Mouse (Mus musculus) forebrain, embryonic 15.5 days (tissue): Measurements from ENCODE around the gene Rftn2. TPM values are rescaled to one million over a fixed set of nuclear protein-coding genes. Genes with fewer than 3 reads are reported as not detected.

Experiments used
- ATAC-seq: fragments of 200-750 bp; cut with Nextera tagmentation; replicated peaks from 2 replicates; pipeline ENCODE4 v1.8.0; 2017; ENCODE audit warnings: mild to moderate bottlenecking, moderate TSS enrichment, moderate library complexity
- H3K27ac ChIP-seq: fragments of 300-500 bp; sonication (generic); replicated peaks from 2 replicates; pipeline ENCODE4 v1.5.1; 2015; ENCODE audit warnings: mild to moderate bottlenecking, inconsistent platforms
- H3K27me3 ChIP-seq: fragments of 300-500 bp; sonication (generic); 2 replicates; pipeline ENCODE4 v1.6.1; 2015; ENCODE audit warnings: inconsistent platforms
- H3K36me3 ChIP-seq: fragments of 300-500 bp; sonication (generic); 2 replicates; pipeline ENCODE4 v1.6.1; 2015; ENCODE audit warnings: mild to moderate bottlenecking, inconsistent platforms
- H3K4me1 ChIP-seq: fragments of 300-500 bp; sonication (generic); 2 replicates; pipeline ENCODE4 v1.6.1; 2015; ENCODE audit warnings: inconsistent platforms
- H3K4me2 ChIP-seq: fragments of 300-500 bp; sonication (generic); replicated peaks from 2 replicates; pipeline ENCODE4 v1.6.1; 2015; ENCODE audit warnings: mild to moderate bottlenecking, inconsistent platforms
- H3K4me3 ChIP-seq: fragments of 300-500 bp; sonication (generic); 2 replicates; pipeline ENCODE4 v1.5.1; 2015; ENCODE audit warnings: mild to moderate bottlenecking, inconsistent platforms
- H3K9ac ChIP-seq: fragments of 300-500 bp; sonication (generic); replicated peaks from 2 replicates; pipeline ENCODE4 v1.6.1; 2015; ENCODE audit warnings: mild to moderate bottlenecking, inconsistent platforms
- H3K9me3 ChIP-seq: fragments of 300-500 bp; sonication (generic); 2 replicates; pipeline ENCODE4 v1.6.1; 2016; ENCODE audit warnings: inconsistent platforms
- WGBS: fragments of 180-500 bp; shearing (Covaris S2); methylation state at CpG from one replicate; pipeline ENCODE4 v1.1.7; 2015; ENCODE audit warnings: mixed read lengths; 5-methylcytosine and 5-hydroxymethylcytosine counted together
- polyA plus RNA-seq: library from polyadenylated mRNA; unstranded; fragments of >200 nt; fragmentation: Nextera tagmentation; extraction: Ambion mirVana; gene quantifications from 2 replicates; pipeline ENCODE4 v1.2.1, GENCODE M21; 2015

The Rftn2 gene
- polyA plus RNA-seq, 1 experiment from 2014 or later: 13.4 TPM

DNA sequence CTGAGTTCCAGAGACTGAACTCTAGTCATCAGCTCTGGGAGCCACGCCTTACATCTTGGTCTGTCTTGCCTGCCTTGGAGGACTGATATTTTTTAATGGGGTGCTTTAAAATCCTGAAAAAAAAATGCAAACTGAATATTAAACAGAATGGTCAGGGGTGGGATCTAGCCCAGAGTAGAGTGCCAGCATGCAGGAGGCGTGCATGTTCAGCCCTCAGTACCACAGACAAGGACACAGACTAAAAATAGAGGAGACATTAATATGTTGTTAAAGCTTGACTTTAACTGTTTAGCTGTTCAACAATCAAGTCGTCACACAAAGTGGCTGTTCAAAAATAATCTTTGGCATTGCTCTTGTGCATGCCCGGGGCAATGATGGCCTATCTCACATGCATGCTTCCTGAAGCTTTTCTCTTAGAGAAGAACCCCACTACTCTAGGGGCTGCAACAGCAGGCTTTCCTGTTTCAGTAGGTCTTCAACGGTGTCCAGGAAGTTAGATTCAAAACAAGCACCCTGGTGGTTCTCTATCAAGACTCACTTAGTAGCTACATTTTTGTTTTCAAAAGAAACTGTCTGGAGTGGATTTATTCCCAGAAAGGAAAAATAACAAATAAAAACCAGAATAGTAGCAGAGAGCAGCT is 18.0 kb downstream of the Rftn2 start:
- no peak overlapping the region for H3K9ac ChIP-seq
- no peak for ATAC-seq
- no peaks in the 10 kb centered on the region for H3K4me1 ChIP-seq
- no peak overlapping the region for H3K4me2 ChIP-seq
- H3K27me3 ChIP-seq: no peaks in the 10 kb centered on the region
- no peak overlapping the region for H3K4me3 ChIP-seq
- no peaks in the 10 kb centered on the region for H3K9me3 ChIP-seq
- no peaks in the 10 kb centered on the region for H3K36me3 ChIP-seq
- WGBS: 83% methylated on average over 5 of the region's 5 CpGs
- H3K27ac ChIP-seq: no peak overlapping the region

DNA sequence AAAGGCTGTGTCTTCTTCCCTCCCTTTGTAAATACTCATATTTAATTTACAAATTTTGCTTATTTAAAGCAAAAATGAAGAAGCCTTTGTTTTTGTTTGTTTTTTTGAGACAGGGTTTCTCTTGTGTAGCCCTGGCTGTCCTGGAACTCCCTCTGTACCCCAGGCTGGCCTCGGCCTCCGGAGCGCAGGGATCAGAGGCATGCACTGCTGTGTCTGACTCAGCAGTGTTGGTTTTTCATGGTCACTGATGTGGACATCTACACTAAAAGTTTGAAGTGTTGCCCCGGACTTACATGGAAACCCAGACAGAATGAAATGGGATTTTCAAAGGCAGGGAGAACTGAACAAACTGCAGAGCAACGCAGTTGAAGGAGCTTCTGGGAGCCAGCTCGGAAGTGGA is 19.0 kb downstream of the Rftn2 start:
- 92% methylated on average over 6 of the region's 6 CpGs for WGBS
- no peaks in the 10 kb centered on the region for H3K36me3 ChIP-seq

DNA sequence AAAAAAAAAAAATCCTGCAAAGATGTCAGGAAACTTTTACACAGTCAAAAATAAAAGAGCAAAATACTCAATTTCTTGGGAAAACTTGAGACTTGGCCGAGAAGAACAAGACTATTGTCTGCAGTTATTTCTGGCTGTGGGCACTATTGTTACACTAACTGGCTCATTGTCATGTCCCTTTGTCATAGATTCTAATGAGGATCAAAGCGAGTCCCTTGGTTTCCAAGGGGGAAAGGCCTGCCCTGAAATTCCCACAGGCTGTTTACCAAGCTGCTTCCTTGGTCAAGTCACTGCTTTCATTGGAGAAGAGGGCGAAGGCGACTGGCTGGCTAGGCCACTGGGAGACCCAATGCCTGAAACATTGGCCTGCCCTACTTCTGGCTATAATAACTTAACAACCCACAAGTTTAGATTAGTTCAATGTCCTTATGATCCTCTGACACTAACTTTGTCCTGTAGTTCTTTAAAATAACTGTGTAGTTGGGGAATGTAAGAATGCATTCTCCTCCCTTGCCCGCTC is 20.7 kb downstream of the Rftn2 start:
- H3K9ac ChIP-seq: no peak overlapping the region
- WGBS: 38% methylated on average over 5 of the region's 5 CpGs
- H3K4me2 ChIP-seq: no peak overlapping the region
- H3K36me3 ChIP-seq: no peaks in the 10 kb centered on the region
- H3K27ac ChIP-seq: no peak overlapping the region
- no peaks in the 10 kb centered on the region for H3K9me3 ChIP-seq
- ATAC-seq: no peak
- no peaks in the 10 kb centered on the region for H3K27me3 ChIP-seq
- no peak overlapping the region for H3K4me3 ChIP-seq
- peaks cover 11% of the 10 kb centered on the region for H3K4me1 ChIP-seq

More for the DNA sequence above, 19.0 kb downstream of the Rftn2 start:
- ATAC-seq: no peak
- Histone ChIP-seq H3K4me3 (no peak overlapping the region), H3K9me3 (no peaks in the 10 kb centered on the region), H3K4me1 (peaks cover under 1% of the 10 kb centered on the region; the same call in 1 of the 2 replicates), H3K27me3 (no peaks in the 10 kb centered on the region), H3K4me2 (no peak overlapping the region), H3K27ac (no peak overlapping the region), H3K9ac (no peak overlapping the region)

DNA sequence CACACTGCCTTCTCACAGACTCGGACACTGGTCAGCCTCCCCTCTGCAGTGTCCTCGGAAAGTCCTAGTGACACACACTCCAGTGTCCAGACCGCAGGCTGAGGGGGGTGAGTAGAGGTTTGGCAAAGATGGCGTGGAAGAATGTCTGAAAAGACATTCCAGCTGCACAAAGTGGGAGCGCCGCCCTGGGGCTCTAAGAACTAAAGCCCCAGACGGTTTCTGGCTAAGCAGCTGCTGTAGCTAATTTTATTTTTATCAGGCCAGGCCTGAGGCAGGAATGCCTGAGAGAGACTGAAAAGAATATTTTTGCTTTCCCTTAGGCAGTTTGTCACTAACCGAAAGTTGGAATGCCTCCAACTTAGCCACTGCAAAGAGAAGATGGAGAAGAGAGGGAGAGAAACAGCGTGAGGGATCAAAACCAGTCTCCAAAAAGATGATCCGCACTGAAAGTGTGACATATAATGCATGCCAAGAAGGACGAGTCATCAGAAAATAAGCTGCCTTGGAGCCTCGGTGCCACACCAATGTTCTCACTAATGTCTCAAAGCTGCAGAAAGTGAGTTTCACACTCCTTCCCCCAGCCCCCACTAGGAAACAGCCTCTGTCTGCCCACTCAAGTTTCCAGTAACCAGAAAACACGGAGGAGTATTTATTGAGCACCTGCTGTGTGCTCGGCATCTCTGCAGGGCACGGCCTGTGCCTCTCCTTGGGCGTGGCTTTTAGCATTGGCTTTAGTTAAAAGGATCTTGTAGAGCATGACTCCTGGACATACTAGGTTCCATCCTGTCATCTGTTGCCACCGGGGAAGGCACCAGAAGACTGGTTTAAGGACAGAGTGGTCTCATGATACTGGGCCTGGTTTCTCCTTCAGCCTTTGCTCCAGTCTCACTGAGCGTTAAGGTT is 24.5 kb downstream of the Rftn2 start:
- Histone ChIP-seq H3K36me3 (no peaks in the 10 kb centered on the region), H3K4me3 (no peak overlapping the region), H3K27ac (peak overlapping the region; percentile 63; the same call in 1 of the 2 replicates), H3K9ac (no peak overlapping the region), H3K27me3 (no peaks in the 10 kb centered on the region), H3K4me2 (no peak overlapping the region), H3K9me3 (no peaks in the 10 kb centered on the region), H3K4me1 (peaks cover 14% of the 10 kb centered on the region)
- ATAC-seq: peak; percentile 33; the same call in 1 of the 2 replicates
- WGBS: 55% methylated on average over 18 of the region's 18 CpGs

DNA sequence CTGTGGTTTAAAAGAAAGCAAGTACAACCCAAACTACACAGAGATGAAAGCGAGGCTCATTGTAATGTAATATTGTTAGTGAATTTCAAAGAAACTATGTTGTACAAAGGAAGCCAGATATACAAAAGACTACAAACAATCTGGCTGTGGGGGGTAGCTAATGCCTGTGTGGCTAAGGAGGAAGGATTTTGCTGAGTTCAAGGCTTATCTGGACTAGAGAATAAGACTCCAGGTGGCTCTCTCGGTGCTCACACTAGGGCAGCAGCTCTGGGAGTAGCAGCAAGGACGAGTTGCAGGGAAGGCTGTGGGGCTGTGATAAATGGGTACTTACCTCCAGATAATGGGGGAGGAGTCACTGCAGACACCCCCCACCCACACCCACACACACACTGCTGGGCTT is 27.9 kb downstream of the Rftn2 start:
- ATAC-seq: no peak

DNA sequence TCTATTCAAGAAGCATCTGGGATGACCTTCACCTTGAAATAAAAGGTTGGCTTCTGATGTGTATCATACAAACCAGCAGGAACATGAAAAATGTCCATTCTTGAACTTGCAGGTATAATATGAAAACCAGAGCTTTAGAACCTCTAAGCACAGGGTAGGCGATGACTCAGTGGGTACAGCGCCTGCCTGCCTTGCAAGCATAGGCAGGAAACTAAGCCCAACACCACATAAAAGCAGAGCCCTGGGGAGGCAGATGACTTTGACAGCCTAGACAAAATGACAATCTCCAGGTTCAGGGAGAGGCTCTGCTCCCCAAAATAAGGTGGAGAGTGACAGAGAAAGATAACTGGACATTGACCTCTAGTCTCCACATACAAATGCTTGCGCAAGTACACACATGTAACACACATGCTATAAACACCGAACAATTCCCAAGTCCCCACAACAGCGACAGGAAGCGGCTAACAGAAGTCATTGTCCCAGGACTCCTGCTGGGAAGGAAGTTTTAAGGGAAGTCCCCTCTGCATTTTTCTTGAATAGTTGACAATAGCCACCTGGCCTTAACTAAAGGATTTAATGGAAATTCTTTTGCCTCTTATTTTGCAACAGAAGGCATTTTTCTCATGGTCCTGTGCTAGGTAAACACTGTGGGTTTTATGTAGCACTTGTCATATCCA is 30.1 kb downstream of the Rftn2 start:
- peaks cover 26% of the 10 kb centered on the region for H3K4me1 ChIP-seq
- no peak overlapping the region for H3K4me3 ChIP-seq
- no peak overlapping the region for H3K9ac ChIP-seq
- no peak overlapping the region for H3K27ac ChIP-seq
- H3K4me2 ChIP-seq: no peak overlapping the region
- ATAC-seq: no peak
- H3K36me3 ChIP-seq: no peaks in the 10 kb centered on the region
- 53% methylated on average over 6 of the region's 6 CpGs for WGBS
- no peaks in the 10 kb centered on the region for H3K9me3 ChIP-seq
- no peaks in the 10 kb centered on the region for H3K27me3 ChIP-seq

More for the DNA sequence above, 27.9 kb downstream of the Rftn2 start:
- WGBS: 8% methylated on average over 3 of the region's 3 CpGs
- no peak overlapping the region for H3K9ac ChIP-seq
- no peak overlapping the region for H3K4me2 ChIP-seq
- no peak overlapping the region for H3K27ac ChIP-seq
- H3K27me3 ChIP-seq: no peaks in the 10 kb centered on the region
- no peak overlapping the region for H3K4me3 ChIP-seq
- no peaks in the 10 kb centered on the region for H3K36me3 ChIP-seq
- peaks cover 25% of the 10 kb centered on the region for H3K4me1 ChIP-seq
- no peaks in the 10 kb centered on the region for H3K9me3 ChIP-seq

DNA sequence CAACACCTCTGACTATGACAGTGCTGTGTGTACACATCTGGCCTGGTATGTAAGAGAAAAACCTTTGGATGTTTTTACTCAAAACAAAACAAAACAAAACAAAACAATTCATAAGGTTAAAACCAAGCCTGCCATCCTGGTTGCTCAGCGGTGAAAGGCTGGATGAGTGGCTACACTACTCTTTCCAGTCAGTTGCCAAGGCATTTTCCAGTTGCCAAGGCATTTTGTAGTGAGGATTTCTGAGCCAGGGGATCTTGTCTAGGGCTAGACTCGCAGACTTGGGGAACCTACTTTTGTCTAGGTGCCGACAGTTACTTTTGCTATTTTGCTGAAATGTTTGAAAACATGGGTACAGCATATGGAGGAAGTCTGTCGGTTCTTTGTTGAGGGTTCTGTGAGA is 31.6 kb downstream of the Rftn2 start:
- H3K36me3 ChIP-seq: no peaks in the 10 kb centered on the region
- peaks cover 26% of the 10 kb centered on the region for H3K4me1 ChIP-seq
- H3K9me3 ChIP-seq: no peaks in the 10 kb centered on the region
- H3K4me2 ChIP-seq: no peak overlapping the region
- no peak overlapping the region for H3K4me3 ChIP-seq
- no peaks in the 10 kb centered on the region for H3K27me3 ChIP-seq
- H3K27ac ChIP-seq: no peak overlapping the region
- 35% methylated on average over 4 of the region's 4 CpGs for WGBS
- no peak overlapping the region for H3K9ac ChIP-seq
- no peak for ATAC-seq

DNA sequence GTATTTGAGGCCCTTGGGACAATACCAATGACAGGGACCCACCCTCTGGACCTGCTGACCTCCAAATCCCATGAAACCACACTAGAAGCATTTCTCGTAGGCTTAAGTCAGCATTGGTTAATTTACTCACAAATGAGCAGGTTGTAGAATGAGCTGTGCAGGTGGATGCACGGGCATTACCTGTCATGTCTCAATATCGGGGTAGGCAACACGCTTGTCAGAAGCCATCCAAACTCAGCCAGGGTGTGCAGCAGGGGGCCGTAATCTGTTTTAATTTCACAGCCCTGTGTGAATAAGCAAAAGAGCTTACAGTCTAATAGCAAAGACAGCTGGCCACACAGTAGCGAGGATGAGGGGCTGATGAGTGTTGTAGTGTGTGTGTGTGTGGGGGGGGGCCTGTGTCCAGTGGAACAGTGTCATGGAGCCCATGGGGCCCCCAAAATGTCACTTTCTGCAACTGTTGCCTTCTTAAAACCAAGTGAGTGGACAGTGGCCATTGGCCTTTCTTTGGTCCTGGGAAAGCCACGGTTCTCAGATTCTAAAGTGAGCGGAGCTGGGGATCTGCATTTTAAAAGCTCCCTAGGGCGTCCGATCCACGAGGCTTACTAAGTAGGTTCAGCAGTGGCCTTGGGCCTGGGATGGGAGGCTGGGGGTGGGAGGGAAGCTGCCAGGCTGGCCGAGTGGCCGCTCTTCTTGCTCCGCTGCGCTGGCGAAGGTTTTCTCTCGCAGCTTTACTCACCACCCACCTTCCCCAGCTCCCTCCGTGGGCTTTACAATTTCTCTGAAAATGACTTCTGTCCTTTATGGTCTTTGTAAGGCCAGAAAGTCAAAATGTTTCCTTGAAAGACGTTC is 32.3 kb downstream of the Rftn2 start:
- no peak overlapping the region for H3K9ac ChIP-seq
- no peaks in the 10 kb centered on the region for H3K36me3 ChIP-seq
- no peaks in the 10 kb centered on the region for H3K27me3 ChIP-seq
- H3K9me3 ChIP-seq: no peaks in the 10 kb centered on the region
- no peak overlapping the region; the same call in 1 of the 2 replicates for H3K27ac ChIP-seq
- no peak for ATAC-seq
- WGBS: 28% methylated on average over 19 of the region's 19 CpGs
- H3K4me3 ChIP-seq: no peak overlapping the region
- no peak overlapping the region; the same call in 1 of the 2 replicates for H3K4me2 ChIP-seq
- H3K4me1 ChIP-seq: peaks cover 26% of the 10 kb centered on the region

DNA sequence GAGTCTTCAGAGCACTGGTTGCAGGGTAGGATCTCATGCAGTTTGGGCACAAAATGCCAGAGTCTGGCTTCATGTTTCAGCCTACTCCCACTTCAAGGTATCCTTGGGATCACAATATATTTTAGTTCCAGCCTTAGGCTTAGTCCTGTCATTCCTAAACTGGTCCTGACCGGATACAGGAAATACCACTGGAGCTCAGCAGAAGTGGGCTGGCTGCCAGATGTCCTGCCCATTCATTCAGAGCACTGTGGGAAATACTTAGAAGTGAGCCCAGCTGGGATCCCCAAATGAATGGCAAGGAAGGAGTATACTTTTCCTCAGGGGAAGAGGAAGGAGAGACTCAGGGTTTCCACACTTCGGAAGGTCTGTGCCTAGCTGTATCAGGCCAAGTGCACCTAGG is 33.3 kb downstream of the Rftn2 start:
- peak; percentile 55; the same call in 1 of the 2 replicates for ATAC-seq

DNA sequence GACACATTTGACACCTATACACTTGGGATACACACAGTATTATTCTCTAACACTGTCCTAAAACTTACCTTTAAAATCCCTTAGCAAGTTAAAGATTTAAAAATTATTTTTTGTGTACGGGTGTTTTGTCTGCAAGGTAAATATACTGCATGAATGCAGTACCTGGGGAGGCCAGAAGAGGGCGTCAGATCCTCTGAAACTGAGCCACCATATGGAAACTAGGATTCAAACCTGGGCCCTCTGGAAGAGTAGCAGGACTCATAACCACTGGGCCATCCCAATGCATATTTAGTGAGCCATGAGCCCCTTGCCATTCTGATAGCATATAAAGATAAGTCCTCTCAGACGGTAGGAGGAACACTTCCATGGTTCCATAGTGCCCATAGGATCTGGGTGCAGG is 33.8 kb downstream of the Rftn2 start:
- Histone ChIP-seq H3K9ac (no peak overlapping the region), H3K4me2 (no peak overlapping the region), H3K36me3 (no peaks in the 10 kb centered on the region), H3K27ac (no peak overlapping the region), H3K27me3 (no peaks in the 10 kb centered on the region), H3K9me3 (no peaks in the 10 kb centered on the region), H3K4me3 (no peak overlapping the region), H3K4me1 (peaks cover 23% of the 10 kb centered on the region)
- WGBS: 48% methylated on average over 3 of the region's 3 CpGs
- no peak for ATAC-seq

More for the DNA sequence above, 33.3 kb downstream of the Rftn2 start:
- no peaks in the 10 kb centered on the region for H3K27me3 ChIP-seq
- no peak overlapping the region for H3K9ac ChIP-seq
- H3K27ac ChIP-seq: no peak overlapping the region
- H3K4me1 ChIP-seq: peaks cover 23% of the 10 kb centered on the region
- H3K36me3 ChIP-seq: no peaks in the 10 kb centered on the region
- no peak overlapping the region for H3K4me3 ChIP-seq
- WGBS: 27% methylated on average over 2 of the region's 2 CpGs
- H3K4me2 ChIP-seq: no peak overlapping the region
- no peaks in the 10 kb centered on the region for H3K9me3 ChIP-seq

DNA sequence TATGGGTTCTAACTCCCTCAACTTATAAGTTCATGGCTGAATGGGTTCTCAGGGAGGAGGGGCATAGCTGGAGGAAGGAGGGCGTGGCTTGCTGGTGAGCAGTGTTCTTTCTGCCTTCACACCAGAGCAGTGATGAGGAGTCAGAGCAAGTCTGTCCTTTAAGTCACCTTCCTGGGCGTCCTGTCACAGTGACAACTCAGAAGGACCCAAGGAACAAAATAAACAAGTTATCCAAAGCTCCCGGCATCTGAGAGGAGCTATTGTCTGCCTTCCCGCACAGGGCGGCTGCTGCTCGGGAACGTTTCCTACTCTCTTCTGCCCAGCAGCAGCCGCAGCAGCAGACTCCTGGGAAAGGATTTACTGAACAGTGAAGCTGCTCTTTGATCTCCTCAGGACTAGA is 34.6 kb downstream of the Rftn2 start:
- no peaks in the 10 kb centered on the region for H3K36me3 ChIP-seq
- H3K9ac ChIP-seq: peak overlapping the region; percentile 32; the same call in 1 of the 2 replicates
- H3K4me3 ChIP-seq: peak overlapping the region; percentile 32
- no peaks in the 10 kb centered on the region for H3K9me3 ChIP-seq
- peak; percentile 57; the same call in 1 of the 2 replicates for ATAC-seq
- peak overlapping the region; percentile 13 for H3K27ac ChIP-seq
- H3K4me2 ChIP-seq: peak overlapping the region; percentile 39
- 20% methylated on average over 8 of the region's 8 CpGs for WGBS
- no peaks in the 10 kb centered on the region for H3K27me3 ChIP-seq
- H3K4me1 ChIP-seq: peaks cover 23% of the 10 kb centered on the region
